Mouse (Mus musculus): ENCODE measurements at regions not wholly inside any gene's neighbourhood (a gene's known extent, or its start where the extent isn't known, plus 50 kb on each side); places are given as distances from the start of the nearest gene placed in this dataset.

DNA sequence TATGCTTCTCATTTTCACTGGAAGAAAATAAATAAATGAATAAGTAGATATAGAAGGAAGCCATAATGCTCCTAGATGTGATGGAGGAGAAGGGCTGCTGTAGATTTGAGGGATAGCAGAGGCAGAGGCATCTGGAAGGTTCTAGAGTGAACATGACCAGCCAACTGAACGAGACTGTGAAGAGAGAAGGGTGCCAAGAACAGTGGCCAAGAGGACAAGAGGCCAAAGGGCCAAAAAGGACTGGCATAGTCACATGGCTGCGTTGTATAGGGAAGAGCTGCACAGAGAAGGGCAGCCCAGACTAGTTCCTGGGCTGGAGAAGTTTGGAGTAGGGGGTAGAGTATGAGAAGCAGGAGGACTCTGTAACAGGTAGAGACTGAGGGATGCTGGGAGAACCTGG, 229.3 kb downstream of the Gm10260 start:
- no peak for ATAC-seq (ENCODE audit: borderline replicate concordance, extremely low read depth, low FRiP score, low TSS enrichment)
- 82% methylated on average over 2 of the region's 2 CpGs for WGBS
- Histone ChIP-seq H3K4me3 (no peak overlapping the region), H3K4me2 (no peak overlapping the region), H3K9ac (no peak overlapping the region), H3K27me3 (no peaks in the 10 kb centered on the region), H3K9me3 (no peaks in the 10 kb centered on the region), H3K4me1 (peaks cover 20% of the 10 kb centered on the region), H3K36me3 (no peaks in the 10 kb centered on the region), H3K27ac (no peak overlapping the region)

DNA sequence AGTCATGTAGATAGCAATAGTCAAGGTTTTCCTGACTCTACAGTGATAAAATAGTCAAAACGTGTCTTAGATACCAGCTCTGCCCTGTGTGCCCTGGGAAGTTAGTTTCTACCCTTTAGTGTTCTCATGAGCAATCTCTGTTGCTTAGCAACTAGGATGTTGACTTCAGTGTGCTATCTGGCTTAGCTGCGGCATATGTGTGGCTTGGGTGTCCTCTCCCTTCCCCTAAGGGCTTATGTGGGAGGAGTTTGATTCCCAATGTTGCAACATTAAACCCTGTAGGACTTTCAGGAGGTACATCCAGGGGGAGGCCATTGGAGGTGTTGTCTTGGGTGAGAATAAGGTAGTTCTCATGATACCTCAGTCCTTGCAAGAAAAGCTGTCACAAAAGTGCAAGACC, 229.9 kb downstream of the Gm10260 start:
- H3K4me2 ChIP-seq = no peak overlapping the region
- no peaks in the 10 kb centered on the region for H3K36me3 ChIP-seq
- no peak overlapping the region for H3K4me3 ChIP-seq
- WGBS = 23% methylated on average over 2 of the region's 2 CpGs
- H3K9ac ChIP-seq = no peak overlapping the region
- H3K27me3 ChIP-seq = no peaks in the 10 kb centered on the region
- ATAC-seq (ENCODE audit: borderline replicate concordance, extremely low read depth, low FRiP score, low TSS enrichment) = no peak
- peaks cover 20% of the 10 kb centered on the region for H3K4me1 ChIP-seq
- H3K9me3 ChIP-seq = no peaks in the 10 kb centered on the region
- no peak overlapping the region for H3K27ac ChIP-seq

DNA sequence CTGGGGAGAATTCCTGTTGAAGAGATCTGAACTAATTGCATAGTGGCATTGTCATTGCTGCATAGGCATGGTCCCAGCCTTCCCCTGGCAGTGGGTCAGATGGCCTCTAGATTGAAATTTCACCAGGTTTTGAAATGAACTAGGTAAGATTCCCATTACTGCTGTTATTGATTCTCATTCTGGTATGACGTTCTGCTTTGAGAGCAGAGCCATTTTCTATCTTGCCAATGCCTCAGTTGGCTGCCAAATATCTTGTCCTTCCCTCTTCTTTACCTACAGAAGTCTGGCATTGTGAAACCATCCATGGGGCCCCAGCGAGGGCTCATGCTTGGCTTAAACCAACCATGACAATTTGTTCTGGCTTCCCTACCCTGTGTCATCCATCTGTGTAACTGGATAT, 232.5 kb downstream of the Gm10260 start:
- 86% methylated on average over 2 of the region's 2 CpGs for WGBS
- H3K4me1 ChIP-seq = peaks cover 15% of the 10 kb centered on the region
- no peaks in the 10 kb centered on the region for H3K36me3 ChIP-seq
- no peak overlapping the region for H3K4me3 ChIP-seq
- H3K9ac ChIP-seq = no peak overlapping the region
- H3K4me2 ChIP-seq = no peak overlapping the region
- no peaks in the 10 kb centered on the region for H3K9me3 ChIP-seq
- no peaks in the 10 kb centered on the region for H3K27me3 ChIP-seq
- H3K27ac ChIP-seq = no peak overlapping the region
- no peak for ATAC-seq (ENCODE audit: borderline replicate concordance, extremely low read depth, low FRiP score, low TSS enrichment)

DNA sequence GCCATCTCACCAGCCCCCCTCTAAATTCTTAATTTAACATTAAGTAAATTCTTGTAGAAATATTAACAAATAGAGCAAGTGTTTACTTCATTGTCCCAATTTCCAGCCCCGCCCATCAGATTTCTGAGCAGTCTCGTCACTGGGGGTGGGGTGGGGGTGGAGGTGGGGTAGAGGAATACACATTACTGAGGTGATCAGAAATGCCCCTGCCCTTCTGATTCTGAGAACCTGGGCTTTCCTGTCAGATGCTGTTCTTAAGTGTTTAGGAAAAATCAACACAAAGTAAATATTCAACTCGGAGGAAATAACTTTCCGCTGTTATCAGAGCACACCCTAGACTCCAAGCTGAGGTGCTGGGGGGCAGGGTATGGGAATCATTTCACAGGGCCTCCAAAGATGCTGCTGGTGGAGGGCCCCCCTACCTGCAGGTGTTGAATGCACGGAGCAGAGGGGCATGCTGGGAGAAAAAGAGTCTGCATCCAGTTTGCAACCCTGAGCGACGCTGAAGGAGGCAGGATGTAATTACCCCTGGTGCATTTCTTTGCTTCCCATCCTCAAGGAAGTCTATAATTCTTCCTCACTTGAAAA, 235.5 kb downstream of the Gm10260 start:
- Histone ChIP-seq H3K27ac (0 out of 2 replicates have a peak overlapping the region, but pooled peaks have one; percentile 16), H3K4me2 (no peak overlapping the region), H3K36me3 (no peaks in the 10 kb centered on the region), H3K27me3 (no peaks in the 10 kb centered on the region), H3K9me3 (no peaks in the 10 kb centered on the region), H3K4me3 (no peak overlapping the region), H3K4me1 (peaks cover 15% of the 10 kb centered on the region), H3K9ac (no peak overlapping the region)
- WGBS = 40% methylated on average over 7 of the region's 7 CpGs
- no peak for ATAC-seq (ENCODE audit: borderline replicate concordance, extremely low read depth, low FRiP score, low TSS enrichment)

DNA sequence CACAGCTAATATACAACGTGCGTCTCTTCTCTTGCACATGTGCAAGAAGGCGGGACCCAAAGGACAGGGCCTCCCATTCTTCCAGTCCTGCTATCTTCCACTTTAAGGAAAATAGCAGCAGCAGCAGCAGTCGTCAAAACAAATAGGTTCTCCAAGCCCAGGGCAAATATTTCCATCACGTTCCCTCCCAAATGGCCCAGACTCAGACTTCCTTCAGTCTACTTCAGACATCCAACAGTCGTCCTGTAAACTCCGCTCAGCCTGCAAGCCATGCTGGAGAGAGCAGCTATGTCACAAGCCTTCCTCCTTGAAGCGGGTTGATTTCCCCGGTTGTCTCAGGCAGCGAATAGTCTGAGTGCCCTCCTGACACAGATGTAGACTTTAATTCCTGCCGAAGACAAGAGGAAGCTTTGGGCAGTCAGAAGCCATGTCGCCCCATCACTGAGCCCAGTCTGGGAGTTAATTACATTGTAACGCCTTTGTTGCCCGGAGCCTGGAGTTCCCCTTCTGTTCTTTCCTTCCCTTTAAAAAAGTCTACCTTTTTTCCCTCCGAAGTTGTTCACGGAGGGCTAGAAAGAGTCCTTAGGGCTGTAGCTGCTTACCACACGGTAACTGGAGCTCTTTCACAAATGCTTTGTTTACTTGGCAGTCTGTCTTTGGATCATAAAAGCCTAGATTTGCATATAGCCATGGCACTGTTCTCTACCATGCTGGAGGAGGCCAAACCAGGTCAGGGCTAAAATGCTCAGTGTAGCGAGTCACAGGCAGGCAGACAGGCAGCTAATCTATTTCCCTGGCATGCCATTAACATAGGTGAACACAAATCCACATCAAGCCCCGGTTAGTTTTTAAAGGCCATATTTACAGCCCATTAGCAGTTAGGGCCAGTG, 236.7 kb downstream of the Gm10260 start:
- Histone ChIP-seq H3K4me2 (no peak overlapping the region), H3K4me1 (peaks cover 15% of the 10 kb centered on the region), H3K27me3 (no peaks in the 10 kb centered on the region), H3K36me3 (no peaks in the 10 kb centered on the region), H3K9me3 (no peaks in the 10 kb centered on the region), H3K9ac (no peak overlapping the region), H3K4me3 (no peak overlapping the region), H3K27ac (peak overlapping the region; percentile 18)
- no peak for ATAC-seq (ENCODE audit: borderline replicate concordance, extremely low read depth, low FRiP score, low TSS enrichment)
- WGBS = 39% methylated on average over 19 of the region's 19 CpGs

DNA sequence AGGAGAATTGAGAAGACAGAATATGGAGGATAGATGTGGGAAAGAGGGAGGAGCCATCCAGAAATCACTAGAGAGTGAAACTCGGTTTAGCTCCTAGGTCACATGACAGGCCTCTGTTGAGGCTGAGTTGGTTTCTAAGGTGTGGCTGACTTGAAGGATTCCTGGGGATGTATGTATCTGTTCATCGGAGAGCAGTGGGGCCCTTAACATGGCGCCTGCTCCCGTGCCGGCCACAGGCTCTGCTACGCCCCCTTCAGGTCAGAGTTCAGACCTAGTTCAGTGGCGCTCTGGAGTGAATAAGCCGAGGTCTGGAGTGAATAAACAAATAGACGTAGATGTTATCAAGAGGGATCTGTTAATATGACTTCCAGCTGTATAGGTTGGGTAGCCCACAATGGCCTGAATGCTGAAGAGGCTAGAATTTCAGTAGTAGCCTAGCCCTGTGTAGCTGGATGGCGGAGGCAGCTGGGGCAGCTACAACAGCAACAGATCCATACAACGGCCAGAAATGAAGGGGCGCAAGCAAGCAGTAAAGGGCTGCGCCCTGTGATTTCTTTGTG, 239.4 kb downstream of the Gm10260 start:
- H3K36me3 ChIP-seq = no peaks in the 10 kb centered on the region
- 60% methylated on average over 13 of the region's 13 CpGs for WGBS
- H3K4me2 ChIP-seq = no peak overlapping the region
- no peaks in the 10 kb centered on the region for H3K9me3 ChIP-seq
- H3K4me3 ChIP-seq = no peak overlapping the region
- no peak for ATAC-seq (ENCODE audit: borderline replicate concordance, extremely low read depth, low FRiP score, low TSS enrichment)
- peaks cover 15% of the 10 kb centered on the region for H3K4me1 ChIP-seq
- no peak overlapping the region for H3K27ac ChIP-seq
- no peaks in the 10 kb centered on the region for H3K27me3 ChIP-seq
- no peak overlapping the region for H3K9ac ChIP-seq

DNA sequence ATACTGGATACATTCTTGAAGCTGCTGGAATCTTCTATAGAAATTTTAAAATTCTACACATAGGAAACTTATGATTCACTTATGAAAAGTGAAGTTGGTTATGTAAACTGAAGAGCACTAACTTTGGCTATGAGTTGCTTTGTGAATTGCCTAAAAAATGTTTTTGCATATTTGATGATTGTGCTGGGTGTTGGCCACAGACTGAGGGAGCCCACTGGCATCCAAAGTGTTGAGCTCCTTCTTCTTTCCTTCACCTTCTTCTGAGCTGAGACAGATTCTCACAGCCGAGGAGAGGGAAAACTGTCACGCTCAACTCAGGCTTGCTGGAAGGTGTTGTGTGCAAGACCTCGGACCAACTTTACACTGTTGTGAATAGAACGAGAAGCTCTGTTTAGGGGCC, 243.7 kb downstream of the Gm10260 start:
- H3K4me1 ChIP-seq = peaks cover 9% of the 10 kb centered on the region; the same call in 1 of the 2 replicates
- no peaks in the 10 kb centered on the region for H3K36me3 ChIP-seq
- no peak overlapping the region for H3K4me2 ChIP-seq
- H3K27me3 ChIP-seq = no peaks in the 10 kb centered on the region; the same call in 1 of the 2 replicates
- no peak overlapping the region for H3K9ac ChIP-seq
- H3K27ac ChIP-seq = no peak overlapping the region
- H3K9me3 ChIP-seq = no peaks in the 10 kb centered on the region
- no peak for ATAC-seq (ENCODE audit: borderline replicate concordance, extremely low read depth, low FRiP score, low TSS enrichment)
- 92% methylated on average over 4 of the region's 4 CpGs for WGBS
- H3K4me3 ChIP-seq = no peak overlapping the region

DNA sequence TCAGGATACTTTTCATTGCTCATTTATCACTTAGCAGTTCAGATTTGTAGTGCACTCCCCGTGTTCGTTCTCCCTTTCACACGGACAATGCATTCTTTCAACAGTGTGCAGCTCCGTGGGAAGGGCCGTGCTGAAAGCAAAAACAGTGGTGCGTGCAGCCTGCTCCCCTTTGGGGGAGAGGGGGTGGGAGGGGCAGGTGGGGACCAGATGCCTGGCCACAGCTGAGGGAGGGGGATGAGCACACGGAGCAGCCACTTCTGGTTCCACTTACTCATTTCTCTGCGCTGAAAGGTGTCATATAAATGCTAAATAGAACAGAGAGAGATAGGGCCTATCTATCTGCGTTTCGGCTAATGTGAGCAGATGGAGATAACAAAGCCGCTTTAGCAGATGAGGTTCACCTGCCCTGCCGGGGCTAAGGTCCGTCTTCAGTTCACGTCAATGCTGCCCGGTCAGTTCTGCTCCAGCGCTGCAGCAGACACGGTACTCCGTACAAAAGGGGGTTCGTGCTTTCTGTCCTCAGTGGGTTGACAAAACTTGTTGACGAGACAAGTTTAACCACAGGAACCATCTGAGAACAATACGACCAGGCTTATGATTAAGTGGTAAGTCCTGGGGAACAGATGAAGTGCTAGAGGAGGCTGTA, 245.9 kb downstream of the Gm10260 start:
- Histone ChIP-seq H3K27me3 (no peaks in the 10 kb centered on the region; the same call in 1 of the 2 replicates), H3K4me2 (peak overlapping the region; percentile 26; the same call in 1 of the 2 replicates), H3K36me3 (no peaks in the 10 kb centered on the region), H3K9ac (no peak overlapping the region), H3K27ac (no peak overlapping the region), H3K4me1 (peaks cover 27% of the 10 kb centered on the region), H3K9me3 (no peaks in the 10 kb centered on the region), H3K4me3 (no peak overlapping the region)
- ATAC-seq (ENCODE audit: borderline replicate concordance, extremely low read depth, low FRiP score, low TSS enrichment) = no peak
- WGBS = 39% methylated on average over 21 of the region's 21 CpGs

DNA sequence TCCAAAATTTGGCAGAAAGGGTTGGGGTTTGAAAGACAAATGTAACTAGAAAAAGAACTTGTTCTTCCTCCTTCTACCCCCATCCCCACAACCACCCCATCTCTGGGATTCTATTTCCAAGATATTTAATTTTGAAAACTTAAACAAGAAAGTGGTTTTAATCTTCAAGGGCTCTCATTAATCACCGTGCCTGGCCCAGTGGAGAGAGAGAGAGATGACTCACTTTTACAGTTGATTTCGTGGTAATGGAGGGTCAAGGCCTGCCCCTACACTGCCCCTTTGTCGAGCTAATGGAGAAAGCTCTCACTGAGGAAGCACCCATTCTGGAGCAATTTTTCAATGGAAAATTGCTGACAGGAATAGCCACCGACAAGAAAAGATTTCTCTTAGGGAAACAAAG, 247.9 kb downstream of the Gm10260 start:
- Histone ChIP-seq H3K9me3 (no peaks in the 10 kb centered on the region), H3K4me1 (peaks cover 27% of the 10 kb centered on the region), H3K27ac (no peak overlapping the region), H3K9ac (no peak overlapping the region), H3K4me3 (no peak overlapping the region), H3K27me3 (no peaks in the 10 kb centered on the region; the same call in 1 of the 2 replicates), H3K36me3 (no peaks in the 10 kb centered on the region), H3K4me2 (no peak overlapping the region)
- ATAC-seq (ENCODE audit: borderline replicate concordance, extremely low read depth, low FRiP score, low TSS enrichment) = no peak
- 31% methylated on average over 4 of the region's 4 CpGs for WGBS

DNA sequence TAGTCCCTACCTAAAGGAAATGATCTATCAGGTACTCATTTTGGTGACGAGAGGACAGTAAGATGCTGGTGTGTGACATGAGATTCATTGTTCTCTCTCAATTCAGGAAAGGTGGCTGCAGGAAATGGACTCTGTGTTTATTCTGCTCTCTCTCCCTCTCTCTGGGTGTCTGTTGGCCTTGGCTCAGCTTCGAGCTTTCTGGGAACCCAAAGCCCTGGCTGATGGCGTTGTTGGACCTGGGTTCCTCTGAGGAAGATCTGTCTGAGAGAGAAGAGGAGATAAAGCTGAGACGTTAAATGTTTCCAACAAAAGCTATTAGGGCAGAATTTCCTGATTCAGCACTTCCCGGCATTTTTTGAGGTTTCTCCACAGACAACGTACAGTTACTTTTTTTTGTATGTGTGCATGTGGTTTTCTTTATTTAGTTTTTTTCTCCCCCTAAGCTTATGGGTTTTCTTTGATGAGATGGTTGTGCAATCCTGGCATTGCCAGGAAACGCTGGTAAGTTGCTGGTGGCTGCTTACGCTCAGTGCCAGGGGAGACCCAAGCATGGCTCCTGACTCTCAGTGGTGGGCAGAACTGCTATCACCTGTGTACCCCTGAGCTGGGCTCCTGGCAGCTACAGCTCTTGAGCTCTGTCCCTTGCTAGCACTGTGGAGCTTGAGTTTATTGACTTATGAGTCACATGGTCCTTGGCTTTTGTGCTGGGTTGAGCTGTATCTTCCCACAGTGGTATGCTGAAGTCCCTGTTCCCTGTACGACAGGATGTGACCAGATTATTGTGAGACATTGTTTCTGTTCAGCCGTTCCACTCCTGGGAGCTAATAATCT, 249.8 kb downstream of the Gm10260 start:
- Histone ChIP-seq H3K9ac (no peak overlapping the region), H3K36me3 (no peaks in the 10 kb centered on the region), H3K27me3 (no peaks in the 10 kb centered on the region; the same call in 1 of the 2 replicates), H3K4me1 (peaks cover 27% of the 10 kb centered on the region), H3K4me3 (no peak overlapping the region), H3K27ac (no peak overlapping the region; the same call in 1 of the 2 replicates), H3K4me2 (peak overlapping the region; percentile 7; the same call in 1 of the 2 replicates), H3K9me3 (no peaks in the 10 kb centered on the region)
- WGBS = 27% methylated on average over 10 of the region's 10 CpGs
- peak; percentile 66 for ATAC-seq (ENCODE audit: borderline replicate concordance, extremely low read depth, low FRiP score, low TSS enrichment)

DNA sequence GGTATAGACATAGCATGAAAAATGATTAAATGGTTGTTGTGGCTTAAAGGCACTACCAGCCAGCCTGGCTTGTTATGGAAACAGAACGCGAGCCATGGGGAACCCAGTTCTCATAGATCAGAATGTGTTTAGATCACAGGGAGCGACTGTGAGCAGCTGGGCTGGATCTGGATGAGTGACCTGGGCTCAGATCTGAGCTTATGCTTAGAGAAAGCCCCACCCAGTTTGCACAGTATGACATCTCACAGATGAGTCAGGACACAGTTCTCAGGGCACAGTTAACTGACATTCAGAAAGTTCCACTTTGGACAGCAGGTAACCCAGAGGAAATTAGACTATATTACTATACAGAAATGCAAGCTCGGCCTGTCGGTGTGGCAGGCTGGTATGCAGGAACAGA, 255.5 kb downstream of the Gm10260 start:
- Histone ChIP-seq H3K9me3 (no peaks in the 10 kb centered on the region), H3K27ac (no peak overlapping the region), H3K27me3 (no peaks in the 10 kb centered on the region), H3K4me3 (no peak overlapping the region), H3K36me3 (no peaks in the 10 kb centered on the region), H3K9ac (no peak overlapping the region), H3K4me1 (0 out of 2 replicates have a peak, but pooled peaks cover under 1% of the 10 kb centered on the region), H3K4me2 (no peak overlapping the region)
- 83% methylated on average over 5 of the region's 5 CpGs for WGBS
- no peak for ATAC-seq (ENCODE audit: borderline replicate concordance, extremely low read depth, low FRiP score, low TSS enrichment)

Data from lung, embryonic 15.5 days (tissue).